Mouse (Mus musculus): ENCODE results near the gene Khdc3.
A peak's percentile ranks its signal among the peaks of the same experiment; 100 is the strongest.
"Not testable (repeated sequence)": the region's sequence is repeated elsewhere in the genome, so short reads cannot be mapped to it uniquely, and the experiment has no call there.

Khdc3 gene

DNA sequence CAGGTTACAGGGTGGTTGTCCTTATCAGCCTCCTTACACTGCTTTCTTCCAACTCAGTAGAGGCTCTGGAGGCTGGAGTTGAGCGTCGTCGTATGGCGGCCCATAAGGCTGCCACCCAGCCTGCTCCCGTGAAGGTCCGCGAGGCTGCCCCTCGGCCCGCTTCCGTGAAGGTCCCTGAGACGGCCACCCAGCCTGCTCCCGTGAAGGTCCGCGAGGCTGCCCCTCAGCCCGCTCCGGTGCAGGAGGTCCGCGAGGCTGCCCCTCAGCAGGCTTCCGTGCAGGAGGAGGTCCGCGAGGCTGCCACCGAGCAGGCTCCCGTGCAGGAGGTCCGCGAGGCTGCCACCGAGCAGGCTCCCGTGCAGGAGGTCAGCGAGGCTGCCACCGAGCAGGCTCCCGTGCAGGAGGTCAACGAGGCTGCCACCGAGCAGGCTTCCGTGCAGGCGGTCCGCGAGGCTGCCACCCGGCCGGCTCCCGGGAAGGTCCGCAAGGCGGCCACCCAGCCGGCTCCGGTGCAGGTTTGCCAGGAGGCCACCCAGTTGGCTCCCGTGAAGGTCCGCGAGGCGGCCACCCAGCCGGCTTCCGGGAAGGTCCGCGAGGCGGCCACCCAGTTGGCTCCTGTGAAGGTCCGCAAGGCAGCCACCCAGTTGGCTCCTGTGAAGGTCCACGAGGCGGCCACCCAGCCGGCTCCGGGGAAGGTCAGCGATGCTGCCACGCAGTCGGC lies 1.7 kb downstream of the Khdc3 start:
- peak; percentile 61 for DNase-seq

DNA sequence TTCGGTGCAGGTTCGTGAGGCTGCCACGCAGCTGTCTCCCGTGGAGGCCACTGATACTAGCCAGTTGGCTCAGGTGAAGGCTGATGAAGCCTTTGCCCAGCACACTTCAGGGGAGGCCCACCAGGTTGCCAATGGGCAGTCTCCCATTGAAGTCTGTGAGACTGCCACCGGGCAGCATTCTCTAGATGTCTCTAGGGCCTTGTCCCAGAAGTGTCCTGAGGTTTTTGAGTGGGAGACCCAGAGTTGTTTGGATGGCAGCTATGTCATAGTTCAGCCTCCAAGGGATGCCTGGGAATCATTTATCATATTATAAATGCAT lies 2.2 kb downstream of the Khdc3 start:
- DNase-seq = no peak

DNA sequence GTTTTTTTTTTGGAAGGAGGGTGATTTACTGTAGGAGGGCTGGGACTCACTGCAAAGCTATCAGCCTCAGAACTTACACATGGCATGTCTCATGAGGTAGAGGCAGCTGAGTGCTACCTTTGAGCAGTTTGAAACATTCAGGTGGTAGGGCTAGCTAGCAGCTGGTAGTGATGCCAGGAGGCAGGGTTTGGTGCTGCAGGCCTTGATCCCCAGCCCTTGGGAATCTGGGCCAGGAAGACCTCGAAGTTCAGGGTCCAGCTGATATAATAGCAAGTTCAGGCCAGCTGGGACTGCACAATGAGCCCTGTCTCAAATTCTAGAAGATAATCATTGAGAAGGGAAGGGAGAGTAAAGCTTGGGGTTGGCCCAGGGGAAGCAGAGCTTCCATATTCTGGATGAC lies 3.5 kb downstream of the Khdc3 start:
- no peak for DNase-seq

DNA sequence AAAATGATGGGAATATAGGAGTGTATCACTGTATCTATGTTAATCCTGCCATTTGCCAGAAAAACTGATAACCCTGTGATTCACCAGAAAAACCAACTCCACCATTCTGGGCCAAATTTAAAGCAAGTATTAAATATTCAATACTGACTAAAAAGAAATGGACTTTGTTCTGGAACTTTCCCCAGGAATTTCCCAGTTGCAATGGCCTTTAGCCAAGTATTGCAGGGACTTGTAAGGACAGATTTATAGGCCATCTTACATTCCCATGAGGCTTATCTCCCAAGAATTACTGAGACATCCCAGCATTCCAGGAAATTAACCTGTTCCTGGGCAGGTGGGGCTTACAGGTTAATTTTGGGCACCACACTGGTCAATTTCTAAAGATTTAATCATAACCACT lies 4.1 kb downstream of the Khdc3 start:
- DNase-seq = no peak

DNA sequence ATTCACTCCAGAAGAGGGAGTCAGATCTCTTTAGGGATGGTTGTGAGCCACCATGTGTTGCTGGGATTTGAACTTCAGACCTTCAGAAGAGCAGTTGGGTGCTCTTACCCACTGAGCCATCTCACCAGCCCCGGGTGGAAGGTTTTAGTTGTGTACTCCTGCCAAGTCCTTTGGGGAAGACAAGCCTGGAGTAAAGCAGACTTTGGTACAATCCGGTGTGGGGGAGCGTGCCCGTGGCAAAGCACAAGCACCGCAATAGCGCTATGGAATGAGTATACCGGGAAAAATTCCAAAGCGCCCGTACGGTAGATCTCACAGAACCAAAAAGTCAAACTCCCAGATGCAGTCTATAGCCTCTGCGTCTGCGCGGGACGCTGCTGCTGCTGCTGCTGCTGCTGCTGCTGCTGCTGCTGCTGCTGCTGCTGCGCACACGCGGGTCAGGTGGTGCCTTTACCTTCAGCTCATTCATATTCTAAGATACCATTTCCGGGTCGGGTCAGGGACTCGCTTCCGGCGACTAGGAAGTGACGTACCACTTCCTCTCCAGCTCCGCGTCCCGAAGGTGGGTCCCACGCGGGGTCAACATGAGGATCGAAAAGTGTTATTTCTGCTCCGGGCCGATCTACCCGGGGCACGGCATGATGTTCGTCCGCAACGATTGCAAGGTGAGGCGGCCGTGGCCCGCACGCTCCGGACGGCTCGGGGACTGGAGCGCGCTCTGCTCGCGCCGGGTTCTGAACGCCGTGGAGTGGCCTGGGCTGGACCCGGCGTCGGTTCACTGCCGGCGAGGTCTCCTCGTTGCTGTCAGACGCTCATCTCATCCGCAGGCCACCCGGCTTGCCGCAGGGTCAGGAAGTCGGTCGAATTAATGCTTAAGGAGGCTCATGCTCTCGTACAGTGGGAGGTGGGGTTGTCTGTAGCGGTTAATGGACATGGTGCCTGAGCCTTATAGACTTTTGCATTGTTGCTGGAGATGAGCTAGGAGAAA lies 11.6 kb downstream of the Khdc3 start, which contains the start of gene Rsl24d1:
Gene Rsl24d1, plus strand, starts transcription at position 508 of the 988 bp plus-strand sequence.
- peak; percentile 90 for DNase-seq

DNA sequence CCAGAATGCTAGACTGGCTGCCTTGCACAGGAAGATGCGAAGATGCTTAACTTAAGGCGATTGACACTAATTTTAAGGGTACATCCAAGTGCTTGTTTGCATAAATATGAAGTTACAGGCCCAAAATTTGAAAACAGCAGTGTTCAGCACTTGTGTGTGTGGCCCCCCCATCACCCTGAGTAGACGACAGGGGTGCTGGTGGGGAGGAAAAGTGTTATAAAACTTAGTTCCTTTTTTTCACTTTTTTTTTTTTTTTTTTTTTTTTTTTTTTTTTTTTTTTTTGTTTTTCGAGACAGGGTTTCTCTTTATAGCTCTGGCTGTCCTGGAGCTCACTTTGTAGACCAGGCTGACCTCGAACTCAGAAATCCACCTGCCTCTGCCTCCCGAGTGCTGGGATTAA lies 15.1 kb downstream of the Khdc3 start:
- DNase-seq = not testable (repeated sequence)

DNA sequence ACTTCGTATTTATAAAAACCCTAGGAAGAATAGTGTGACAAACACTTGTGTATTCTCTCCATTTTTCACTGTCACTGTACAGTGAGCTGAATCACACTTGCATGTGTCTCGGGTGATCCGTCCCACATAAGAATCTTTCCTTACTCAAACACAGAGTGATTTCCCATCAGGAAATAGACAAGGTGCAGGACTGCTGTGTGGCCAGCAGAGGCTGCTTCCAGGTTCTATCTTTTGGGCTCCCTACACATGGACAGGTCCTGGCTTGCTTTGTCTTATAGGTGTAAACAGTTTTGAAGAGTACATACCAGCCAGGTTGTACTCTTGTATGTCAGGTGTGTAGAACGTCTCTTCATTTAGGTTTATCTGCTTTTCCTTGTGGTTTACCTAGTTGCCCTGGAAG lies 16.4 kb downstream of the Khdc3 start:
- no peak for DNase-seq

DNA sequence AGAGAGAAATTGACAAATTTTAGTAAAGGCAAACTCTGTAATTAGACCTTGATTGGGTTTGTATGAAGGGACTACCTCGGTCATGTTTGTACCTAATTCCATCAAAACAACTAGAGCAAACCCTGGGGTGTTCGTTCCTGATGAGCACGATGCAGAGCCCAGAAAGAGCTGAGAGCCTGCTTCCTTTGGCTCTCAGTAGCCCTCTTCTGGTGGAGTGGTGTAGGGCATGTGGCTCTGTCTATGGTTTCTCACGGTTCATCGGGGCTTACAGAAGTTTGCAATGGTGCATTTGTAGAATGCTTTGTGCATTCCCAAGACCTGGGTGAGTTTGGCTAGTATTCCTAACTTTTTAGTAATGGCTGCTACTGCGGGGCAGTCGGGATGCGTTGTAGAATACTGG lies 20.1 kb downstream of the Khdc3 start:
- DNase-seq = peak; percentile 59

DNA sequence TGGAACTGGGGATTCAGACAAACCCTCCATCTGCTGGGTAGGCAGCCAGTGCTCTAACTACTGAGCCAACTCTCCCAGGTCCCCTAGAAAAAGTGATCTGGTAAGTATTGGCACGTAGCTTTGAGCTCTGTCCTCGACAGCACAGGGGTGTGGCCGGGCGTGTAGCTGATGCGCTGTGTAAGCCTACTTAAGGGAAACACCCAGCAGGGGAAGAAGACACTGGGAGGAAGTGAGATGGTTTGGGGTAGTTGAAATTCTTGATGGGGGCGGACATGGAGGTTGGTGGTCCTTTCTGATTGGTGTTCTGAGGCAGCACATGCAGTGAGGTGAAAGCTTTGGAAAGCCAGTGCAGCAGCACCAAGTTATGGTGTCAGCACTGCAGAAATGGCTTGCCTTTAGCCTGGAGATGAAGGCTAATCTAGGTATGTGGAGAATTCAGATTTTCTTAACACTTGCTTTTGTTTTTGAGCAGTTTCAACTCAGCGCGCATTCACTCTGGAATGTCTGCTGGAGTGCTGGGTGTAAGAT lies 23.5 kb downstream of the Khdc3 start:
- DNase-seq = no peak

DNA sequence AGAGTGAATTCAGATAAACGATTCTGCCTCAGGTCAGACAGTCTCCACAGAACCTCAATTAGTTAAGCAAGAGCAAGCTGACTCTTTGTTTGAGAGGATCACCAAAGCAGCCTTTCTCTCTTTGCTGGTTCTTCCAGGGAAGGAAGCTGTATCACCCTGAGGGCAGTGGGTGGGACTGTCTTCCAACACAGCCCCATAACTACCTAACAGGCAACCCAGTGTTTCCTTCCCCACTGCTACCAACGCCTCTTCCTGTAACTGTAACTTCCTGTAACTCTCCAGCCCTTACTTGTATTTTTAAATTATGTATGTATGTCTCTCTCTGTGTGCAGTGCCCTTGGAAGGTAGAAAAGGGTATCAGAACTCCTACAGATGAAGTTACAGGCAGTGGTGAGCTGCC lies 25.8 kb downstream of the Khdc3 start:
- DNase-seq = no peak

DNA sequence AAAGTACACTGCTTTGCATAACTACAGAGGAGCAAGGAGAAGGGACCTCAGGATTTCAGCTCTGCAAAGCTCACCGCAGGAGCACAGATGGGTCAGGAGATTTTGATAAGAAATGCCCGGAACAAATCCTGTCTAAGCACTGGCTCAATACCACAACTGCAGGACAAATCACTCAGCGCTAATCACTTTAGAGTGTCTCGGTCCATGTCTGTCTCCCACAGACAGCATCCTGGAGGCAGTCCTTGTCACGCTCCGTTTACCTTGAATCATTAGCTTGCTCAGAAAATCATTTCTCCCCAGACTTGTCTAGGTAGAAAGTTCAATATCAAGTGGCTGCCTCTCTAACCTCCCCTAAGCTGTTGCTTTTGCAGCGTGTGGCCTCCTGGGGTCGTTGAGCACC lies 28.2 kb downstream of the Khdc3 start:
- DNase-seq = no peak

DNA sequence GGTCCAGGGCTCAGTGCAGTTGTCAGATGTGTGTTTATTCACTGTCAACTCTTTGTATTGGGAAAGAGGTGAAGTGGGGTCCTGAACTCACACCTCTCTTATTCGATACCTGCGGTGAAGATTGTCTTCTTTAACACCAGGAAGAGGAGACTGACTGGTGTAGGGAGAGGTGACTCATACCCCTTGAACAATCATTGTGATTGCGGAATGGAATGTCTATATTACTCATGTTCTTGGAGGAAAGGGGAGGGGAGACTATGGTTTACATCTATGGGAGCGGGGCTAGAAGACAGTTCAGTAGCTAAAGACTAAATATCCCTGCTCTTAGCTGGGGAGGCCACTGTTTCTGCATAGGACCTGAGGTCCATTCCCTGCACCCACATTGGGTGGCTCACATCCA lies 28.9 kb downstream of the Khdc3 start:
- no peak for DNase-seq

DNA sequence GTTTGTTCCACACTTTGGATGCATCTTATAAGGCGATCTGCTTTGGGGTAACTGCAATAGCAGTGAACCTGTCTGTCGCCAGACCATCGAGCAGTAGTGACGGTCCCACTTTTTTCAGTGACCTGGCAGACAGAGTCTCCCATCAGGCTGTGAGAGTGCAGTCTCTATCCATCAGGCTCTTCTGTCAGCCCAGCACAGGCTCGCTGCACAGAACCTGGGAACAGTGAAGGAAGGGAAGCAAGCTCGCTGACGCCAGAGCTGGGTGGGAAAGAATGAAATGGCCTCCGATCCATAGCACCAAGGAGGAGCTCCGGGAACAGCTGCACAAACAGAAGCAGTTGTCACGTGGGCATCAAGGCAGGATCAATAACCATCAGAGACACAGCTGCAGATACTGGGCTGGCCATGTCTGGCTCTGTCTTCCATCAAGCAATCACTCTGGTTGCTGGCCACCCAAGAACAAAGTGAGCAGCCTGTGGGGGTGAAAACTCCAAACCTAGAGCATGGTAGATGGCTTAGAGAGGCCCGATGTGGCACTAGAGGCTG lies 35.8 kb downstream of the Khdc3 start:
- DNase-seq = no peak
